Mouse (Mus musculus) bone marrow macrophage, adult 2 months (primary cell): ENCODE data around the gene Bcorl1. TPM values are rescaled to one million over a fixed set of nuclear protein-coding genes. Genes with fewer than 3 reads are reported as not detected.
A peak's percentile ranks its signal among the peaks of the same experiment; 100 is the strongest.

Experiments used
- H3K27ac ChIP-seq: 2 replicates; pipeline ENCODE4 v1.5.1; 2012; ENCODE audit warnings: low read depth, low read length; ENCODE audit not compliant: insufficient read depth
- H3K4me1 ChIP-seq: 2 replicates; pipeline ENCODE4 v1.6.1; 2012; ENCODE audit warnings: low read length; ENCODE audit not compliant: control insufficient read depth, insufficient read depth
- H3K4me3 ChIP-seq: 2 replicates; pipeline ENCODE4 v1.5.1; 2012; ENCODE audit warnings: mild to moderate bottlenecking, low read length, moderate library complexity; ENCODE audit not compliant: insufficient read depth
- CTCF ChIP-seq: IDR thresholded peaks from 2 replicates; pipeline ENCODE4 v1.5.1; 2012; ENCODE audit warnings: low read depth, mild to moderate bottlenecking, low read length, moderate library complexity
- POLR2A ChIP-seq: IDR thresholded peaks from 2 replicates; pipeline ENCODE4 v1.6.1; 2012; ENCODE audit warnings: mild to moderate bottlenecking, low read depth, low read length, borderline replicate concordance
- polyA plus RNA-seq: library from polyadenylated mRNA; stranded (reverse); fragments of >200 nt; gene quantifications from 2 replicates; pipeline ENCODE4 v1.2.4, GENCODE M21; 2012; ENCODE audit not compliant: missing spikeins, insufficient read depth, insufficient read length

Gene Bcorl1
- 9.6 TPM in 2 replicates for polyA plus RNA-seq

DNA sequence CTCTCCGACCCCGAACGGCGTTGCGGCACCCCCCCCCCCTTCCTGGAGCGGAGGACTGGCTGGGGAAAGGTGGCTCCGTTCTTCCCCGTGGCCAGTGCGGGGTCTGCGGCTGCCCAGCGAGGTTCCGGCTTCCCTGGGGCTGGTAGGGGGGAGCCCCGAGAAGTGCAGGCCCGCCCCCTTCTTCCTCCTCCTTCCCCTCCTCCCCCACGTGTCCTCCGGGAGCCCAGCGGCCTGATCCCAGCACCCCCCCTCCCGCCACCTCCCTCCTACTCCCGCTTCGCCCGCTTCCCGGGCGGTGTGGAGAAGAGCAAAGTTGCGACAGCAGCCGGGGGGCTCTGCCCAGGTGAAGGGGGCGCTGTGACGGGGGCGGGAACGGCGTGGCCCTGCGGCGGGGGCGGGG is at the start of gene Bcorl1:
Gene Bcorl1 (plus strand): TSS at position 218 of the 400 bp plus-strand sequence.
- Histone ChIP-seq H3K27ac (peak within 1 kb of the TSS; percentile 12; the same call in 1 of the 2 replicates), H3K4me1 (no peaks in the 10 kb centered on the region), H3K4me3 (peak within 1 kb of the TSS; percentile 79)

GRCm38 (mm10) chrX:48291413-48291812 is 49.7 kb upstream of the Bcorl1 start:
- TF ChIP-seq POLR2A, result no peak
- no peak for TF ChIP-seq CTCF
- Histone ChIP-seq H3K4me3 (no peak overlapping the region), H3K4me1 (no peaks in the 10 kb centered on the region), H3K27ac (no peak overlapping the region)

More for the DNA sequence above, at the start of gene Bcorl1:
- TF ChIP-seq POLR2A (no peak), CTCF (no peak)

GRCm38 (mm10) chrX:48305356-48305755 is 35.8 kb upstream of the Bcorl1 start:
- Histone ChIP-seq H3K27ac (no peak overlapping the region), H3K4me1 (peaks cover 7% of the 10 kb centered on the region), H3K4me3 (no peak overlapping the region)
- TF ChIP-seq POLR2A (no peak), CTCF (no peak)

DNA sequence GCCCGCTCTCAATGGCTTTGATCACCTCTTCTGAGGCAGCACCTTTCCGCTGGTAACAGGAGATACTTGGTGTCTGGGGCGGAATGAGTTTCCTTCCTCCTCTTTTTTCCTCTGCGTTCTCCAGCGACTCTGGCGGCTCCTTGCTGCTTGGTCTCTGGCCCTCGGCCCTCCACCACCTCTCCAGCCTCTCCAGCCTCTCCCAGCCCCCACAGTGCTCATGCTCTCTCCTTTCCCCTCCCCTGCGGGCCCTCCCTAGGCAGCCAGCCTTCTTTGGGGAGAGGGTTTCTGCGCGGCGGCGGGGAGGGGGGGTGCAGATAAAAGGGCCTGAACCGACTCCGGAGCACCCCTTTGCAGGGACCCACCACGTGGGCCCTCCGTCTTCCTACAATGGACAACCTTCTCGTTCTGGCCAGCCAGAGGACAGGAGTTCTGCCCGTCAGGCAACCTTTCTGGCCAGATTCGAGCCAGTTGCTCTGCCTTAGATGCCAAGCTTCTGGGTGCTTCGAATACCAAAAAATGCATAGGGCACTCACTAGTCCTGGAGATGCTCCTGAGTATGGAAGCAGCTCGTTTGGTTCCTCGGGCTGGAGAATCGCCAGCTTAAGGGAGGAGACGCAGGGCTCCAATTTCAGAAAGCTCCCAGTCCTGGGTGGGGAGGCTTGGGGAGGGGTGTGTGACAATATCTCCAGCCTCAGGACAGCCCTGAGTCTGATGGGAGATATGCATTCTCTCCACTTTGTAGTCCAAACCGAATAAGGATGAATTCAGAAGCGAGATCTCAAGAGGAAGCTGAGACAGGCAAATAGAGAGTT is 30.2 kb upstream of the Bcorl1 start:
- no peak overlapping the region for H3K27ac ChIP-seq
- TF ChIP-seq CTCF, result no peak
- no peak for TF ChIP-seq POLR2A
- no peak overlapping the region for H3K4me3 ChIP-seq
- H3K4me1 ChIP-seq, result peaks cover 15% of the 10 kb centered on the region

DNA sequence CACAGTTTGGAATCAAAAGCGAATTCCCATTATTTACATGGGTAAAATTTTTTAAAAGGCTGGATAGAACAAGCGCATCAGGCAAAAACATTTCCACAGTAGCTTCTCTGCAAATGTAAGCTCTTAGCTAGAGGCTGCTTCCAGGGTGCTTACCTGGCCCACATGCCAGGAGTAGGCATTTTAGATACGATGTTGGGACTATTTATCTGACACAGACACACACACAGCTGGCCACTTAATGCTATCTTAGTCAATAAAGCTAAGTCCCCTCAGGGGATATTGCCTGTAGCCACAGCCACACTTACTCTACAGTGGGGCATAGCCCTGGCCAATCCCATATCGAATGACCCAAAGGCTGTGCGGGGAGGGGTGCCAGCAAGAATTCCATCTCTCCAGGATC is 29.4 kb upstream of the Bcorl1 start:
- Histone ChIP-seq H3K4me3 (no peak overlapping the region), H3K4me1 (peaks cover 15% of the 10 kb centered on the region), H3K27ac (no peak overlapping the region)
- no peak for TF ChIP-seq CTCF
- TF ChIP-seq POLR2A, result no peak

GRCm38 (mm10) chrX:48314530-48315079 is 26.6 kb upstream of the Bcorl1 start:
- peak overlapping the region; percentile 81 for H3K27ac ChIP-seq
- H3K4me3 ChIP-seq, result peak overlapping the region; percentile 68
- no peak for TF ChIP-seq POLR2A
- TF ChIP-seq CTCF, result no peak
- H3K4me1 ChIP-seq, result peaks cover 15% of the 10 kb centered on the region

DNA sequence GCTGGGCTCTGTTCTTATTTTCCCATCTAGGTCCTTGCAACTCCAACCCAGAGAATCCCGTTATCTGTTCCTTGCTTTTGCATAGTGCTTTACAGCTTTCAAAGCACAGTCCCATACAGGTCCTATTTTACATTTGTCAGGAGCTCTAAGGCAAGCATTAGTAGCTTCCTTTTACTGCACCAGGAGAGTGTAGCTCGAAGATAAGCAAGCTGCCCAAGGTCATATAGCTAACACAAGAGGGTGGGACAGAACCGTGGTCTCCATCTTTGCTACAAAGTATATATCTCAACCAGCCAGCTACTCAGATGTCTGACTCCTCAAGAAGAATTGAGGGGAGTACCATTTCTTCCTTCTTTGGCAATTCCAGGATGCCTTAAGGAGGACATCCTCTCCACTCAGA is 23.7 kb upstream of the Bcorl1 start:
- Histone ChIP-seq H3K4me3 (no peak overlapping the region), H3K4me1 (peaks cover 20% of the 10 kb centered on the region), H3K27ac (no peak overlapping the region)
- TF ChIP-seq POLR2A (no peak), CTCF (no peak)

- H3K27ac ChIP-seq, result no peak overlapping the region
- TF ChIP-seq CTCF (no peak), POLR2A (no peak)
- peaks cover 20% of the 10 kb centered on the region for H3K4me1 ChIP-seq
- no peak overlapping the region for H3K4me3 ChIP-seq
Measured at GRCm38 (mm10) chrX:48318194-48318593, 23.0 kb upstream of the Bcorl1 start.

GRCm38 (mm10) chrX:48340441-48341049 is 613 bp upstream of the Bcorl1 start:
- TF ChIP-seq POLR2A (no peak), CTCF (no peak)
- no peaks in the 10 kb centered on the region for H3K4me1 ChIP-seq
- no peak overlapping the region for H3K27ac ChIP-seq
- peak overlapping the region; percentile 79 for H3K4me3 ChIP-seq
